Mouse (Mus musculus) neural tube, embryonic 14.5 days (tissue): ENCODE measurements at regions not wholly inside any gene's neighbourhood (a gene's known extent, or its start where the extent isn't known, plus 50 kb on each side); places are given as distances from the start of the nearest gene placed in this dataset.

ENCODE experiments used
- ATAC-seq: fragments of 200-750 bp; cut with Nextera tagmentation; 2 replicates; pipeline ENCODE4 v1.8.0; 2017; ENCODE audit warnings: low read depth, mild to moderate bottlenecking, moderate TSS enrichment, moderate library complexity
- H3K27ac ChIP-seq: fragments of 300-500 bp; sonication (generic); 2 replicates; pipeline ENCODE4 v1.5.1; 2014; ENCODE audit warnings: low read depth, mild to moderate bottlenecking, control low read depth, low read length, moderate library complexity, mixed read lengths
- H3K27me3 ChIP-seq: fragments of 300-500 bp; sonication (generic); 2 replicates; pipeline ENCODE4 v1.6.1; 2014; ENCODE audit warnings: low read length; ENCODE audit not compliant: control insufficient read depth, insufficient read depth
- H3K36me3 ChIP-seq: fragments of 300-500 bp; sonication (generic); 2 replicates; pipeline ENCODE4 v1.6.1; 2014; ENCODE audit warnings: low read length, mixed read lengths; ENCODE audit not compliant: control insufficient read depth, insufficient read depth
- H3K4me1 ChIP-seq: fragments of 300-500 bp; sonication (generic); 2 replicates; pipeline ENCODE4 v1.6.1; 2014; ENCODE audit warnings: low read length; ENCODE audit not compliant: control insufficient read depth, insufficient read depth
- H3K4me2 ChIP-seq: fragments of 300-500 bp; sonication (generic); 2 replicates; pipeline ENCODE4 v1.6.1; 2014; ENCODE audit warnings: mild to moderate bottlenecking, low read depth, low read length, control low read depth
- H3K4me3 ChIP-seq: fragments of 300-500 bp; sonication (generic); 2 replicates; pipeline ENCODE4 v1.5.1; 2014; ENCODE audit warnings: low read depth, low read length, control low read depth, mixed read lengths
- H3K9ac ChIP-seq: fragments of 300-500 bp; sonication (generic); replicated peaks from 2 replicates; pipeline ENCODE4 v1.6.1; 2014; ENCODE audit warnings: low read depth, mild to moderate bottlenecking, control low read depth, low read length, mixed read lengths
- H3K9me3 ChIP-seq: fragments of 300-500 bp; sonication (generic); 2 replicates; pipeline ENCODE4 v1.6.1; 2016; ENCODE audit warnings: low read length; ENCODE audit not compliant: control insufficient read depth
- WGBS: fragments of 180-500 bp; shearing (Covaris S2); extraction: QIAGEN DNeasy Blood & Tissue Kit; methylation state at CpG from one replicate; pipeline ENCODE4 v1.1.7; 2014; 5-methylcytosine and 5-hydroxymethylcytosine counted together

GRCm38 (mm10) chr8:127814785-127815523, 543.5 kb upstream of the Nrp1 start:
- no peak overlapping the region for H3K27ac ChIP-seq
- 88% methylated on average over 9 of the region's 9 CpGs for WGBS
- no peak overlapping the region for H3K4me3 ChIP-seq
- no peaks in the 10 kb centered on the region for H3K36me3 ChIP-seq
- H3K9ac ChIP-seq = no peak overlapping the region
- no peaks in the 10 kb centered on the region for H3K27me3 ChIP-seq
- H3K9me3 ChIP-seq = no peaks in the 10 kb centered on the region
- no peak for ATAC-seq
- H3K4me1 ChIP-seq = no peaks in the 10 kb centered on the region
- H3K4me2 ChIP-seq = no peak overlapping the region

- Histone ChIP-seq H3K9me3 (no peaks in the 10 kb centered on the region), H3K4me1 (no peaks in the 10 kb centered on the region), H3K9ac (no peak overlapping the region), H3K27ac (no peak overlapping the region), H3K36me3 (no peaks in the 10 kb centered on the region), H3K4me2 (no peak overlapping the region), H3K4me3 (no peak overlapping the region), H3K27me3 (no peaks in the 10 kb centered on the region)
- ATAC-seq = no peak
- WGBS = 89% methylated on average over 1 of the region's 1 CpGs
These were observed 537.6 kb upstream of the Nrp1 start for GRCm38 (mm10) chr8:127820741-127821170.

- Histone ChIP-seq H3K4me2 (no peak overlapping the region), H3K4me1 (no peaks in the 10 kb centered on the region), H3K36me3 (no peaks in the 10 kb centered on the region), H3K4me3 (no peak overlapping the region), H3K27me3 (no peaks in the 10 kb centered on the region), H3K9me3 (no peaks in the 10 kb centered on the region), H3K27ac (no peak overlapping the region), H3K9ac (no peak overlapping the region)
- 85% methylated on average over 1 of the region's 1 CpGs for WGBS
- ATAC-seq = no peak
These were observed 536.8 kb upstream of the Nrp1 start for GRCm38 (mm10) chr8:127821646-127822045.

GRCm38 (mm10) chr8:127825041-127825440, 533.4 kb upstream of the Nrp1 start:
- no peak for ATAC-seq
- no peaks in the 10 kb centered on the region for H3K27me3 ChIP-seq
- 88% methylated on average over 2 of the region's 2 CpGs for WGBS
- no peak overlapping the region for H3K27ac ChIP-seq
- H3K4me1 ChIP-seq = no peaks in the 10 kb centered on the region
- no peaks in the 10 kb centered on the region for H3K36me3 ChIP-seq
- no peaks in the 10 kb centered on the region for H3K9me3 ChIP-seq
- H3K9ac ChIP-seq = no peak overlapping the region
- H3K4me3 ChIP-seq = no peak overlapping the region
- no peak overlapping the region for H3K4me2 ChIP-seq

- Histone ChIP-seq H3K9ac (no peak overlapping the region), H3K9me3 (no peaks in the 10 kb centered on the region), H3K36me3 (no peaks in the 10 kb centered on the region), H3K27ac (no peak overlapping the region), H3K4me1 (no peaks in the 10 kb centered on the region), H3K4me3 (no peak overlapping the region), H3K4me2 (no peak overlapping the region), H3K27me3 (no peaks in the 10 kb centered on the region)
- ATAC-seq = no peak
- WGBS = 74% methylated on average over 5 of the region's 5 CpGs
These were observed 530.6 kb upstream of the Nrp1 start for GRCm38 (mm10) chr8:127827826-127828225.

GRCm38 (mm10) chr8:127829659-127830058, 528.7 kb upstream of the Nrp1 start:
- WGBS = 85% methylated on average over 1 of the region's 1 CpGs
- no peak overlapping the region for H3K4me2 ChIP-seq
- H3K27ac ChIP-seq = no peak overlapping the region
- H3K36me3 ChIP-seq = no peaks in the 10 kb centered on the region
- no peaks in the 10 kb centered on the region for H3K9me3 ChIP-seq
- no peak overlapping the region for H3K9ac ChIP-seq
- H3K4me1 ChIP-seq = no peaks in the 10 kb centered on the region
- ATAC-seq = no peak
- H3K4me3 ChIP-seq = no peak overlapping the region
- no peaks in the 10 kb centered on the region for H3K27me3 ChIP-seq

GRCm38 (mm10) chr8:127834006-127834405, 524.4 kb upstream of the Nrp1 start:
- H3K27me3 ChIP-seq = no peaks in the 10 kb centered on the region
- H3K9me3 ChIP-seq = no peaks in the 10 kb centered on the region
- H3K4me3 ChIP-seq = no peak overlapping the region
- 73% methylated on average over 3 of the region's 3 CpGs for WGBS
- no peak for ATAC-seq
- H3K4me1 ChIP-seq = no peaks in the 10 kb centered on the region
- H3K9ac ChIP-seq = no peak overlapping the region
- H3K27ac ChIP-seq = no peak overlapping the region
- no peak overlapping the region for H3K4me2 ChIP-seq
- no peaks in the 10 kb centered on the region for H3K36me3 ChIP-seq

- no peak for ATAC-seq
- H3K27me3 ChIP-seq = no peaks in the 10 kb centered on the region
- no peak overlapping the region for H3K4me3 ChIP-seq
- H3K4me1 ChIP-seq = no peaks in the 10 kb centered on the region
- H3K4me2 ChIP-seq = no peak overlapping the region
- H3K9ac ChIP-seq = no peak overlapping the region
- H3K27ac ChIP-seq = no peak overlapping the region
- no peaks in the 10 kb centered on the region for H3K36me3 ChIP-seq
- WGBS = 86% methylated on average over 6 of the region's 6 CpGs
- H3K9me3 ChIP-seq = no peaks in the 10 kb centered on the region
These were observed 521.8 kb upstream of the Nrp1 start for GRCm38 (mm10) chr8:127836410-127837206.

- ATAC-seq = no peak
- Histone ChIP-seq H3K4me1 (no peaks in the 10 kb centered on the region), H3K9ac (no peak overlapping the region), H3K27ac (no peak overlapping the region), H3K9me3 (no peaks in the 10 kb centered on the region), H3K36me3 (no peaks in the 10 kb centered on the region), H3K27me3 (no peaks in the 10 kb centered on the region), H3K4me2 (no peak overlapping the region), H3K4me3 (no peak overlapping the region)
These were observed 520.1 kb upstream of the Nrp1 start for GRCm38 (mm10) chr8:127838311-127838710.
